Comparison of ENCODE assay signal across 8 mouse cellular contexts in the genomic region with DNA sequence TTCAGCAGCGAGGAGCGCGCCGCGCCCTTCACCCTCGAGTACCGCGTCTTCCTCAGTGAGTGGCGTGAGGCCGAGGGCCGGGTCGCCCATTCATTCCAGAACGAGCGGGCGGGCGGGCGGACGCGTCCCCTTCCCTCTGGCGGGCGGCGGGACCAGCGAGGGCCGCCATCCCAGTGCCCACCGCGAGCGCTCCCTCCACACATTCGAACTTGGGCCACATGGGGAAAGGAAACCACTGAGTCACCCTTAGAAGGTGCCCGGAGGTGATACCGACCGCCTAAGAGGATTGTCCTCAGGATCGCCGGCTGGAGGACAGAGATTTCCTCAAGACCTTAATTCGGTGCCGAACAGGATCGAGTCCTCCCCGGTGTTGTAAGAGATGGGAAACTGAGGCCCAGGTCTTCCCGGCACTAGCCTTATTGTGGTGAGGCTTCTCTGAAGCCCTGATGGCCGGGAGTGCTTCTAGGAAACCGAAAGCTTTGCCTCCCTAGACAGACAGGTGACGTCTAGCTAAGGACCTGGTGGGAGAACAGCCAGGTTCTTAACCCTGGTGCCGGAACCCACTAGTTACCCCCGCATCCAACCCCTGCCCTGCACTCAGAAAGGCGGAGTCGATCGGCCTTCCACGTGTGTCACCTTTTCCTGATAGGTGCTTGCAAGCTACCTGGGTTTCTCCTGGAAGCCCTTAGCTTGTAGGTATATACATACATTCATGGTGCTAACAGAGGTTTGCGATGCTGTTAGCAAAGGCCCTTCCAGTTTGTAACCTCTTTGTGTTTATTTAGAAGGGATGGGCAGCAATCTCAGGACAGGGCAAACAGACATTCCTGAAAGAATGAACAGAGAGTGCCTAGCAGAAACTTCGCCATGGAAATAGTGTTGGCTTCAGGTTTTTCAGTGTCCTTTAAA. TPM values are rescaled to one million over a fixed set of nuclear protein-coding genes. Genes with fewer than 3 reads are reported as not detected.
DNase-seq lines count a peak whose midpoint lies in the region; ATAC-seq and TF ChIP-seq lines count a peak whose summit lies in the region.

No protein-coding gene starts in this region.

- H3K4me3 ChIP-seq in CH12.LX (replicated peaks in 1 of 3; ENCODE audit: low read depth in 2 of 3, low read length in 2 of 3, poor library complexity in 1 of 3), result peak overlapping the region; percentile 88 to 99 (median 95)
- H3K4me3 ChIP-seq in embryonic facial prominence, embryonic 11.5 days (ENCODE audit: low read depth, low read length), result peak overlapping the region; percentile 72
- peak overlapping the region; percentile 83 for H3K4me3 ChIP-seq in lung, postnatal 0 days (ENCODE audit: low read depth, low read length)
- H3K4me3 ChIP-seq in stomach, postnatal 0 days (ENCODE audit: low read depth, low read length), result peak overlapping the region; percentile 81

- H3K79me2 ChIP-seq in CH12.LX (replicated peaks; ENCODE audit: control insufficient read depth, extremely low read depth, insufficient read depth, poor library complexity, severe bottlenecking), result peaks cover 15% of the 10 kb centered on the region

- H3K4me2 ChIP-seq in CH12.LX (ENCODE audit: insufficient read depth, low read depth, poor library complexity, severe bottlenecking), result peak overlapping the region; percentile 87
- peak overlapping the region; percentile 80 for H3K4me2 ChIP-seq in embryonic facial prominence, embryonic 11.5 days (ENCODE audit: low read depth, low read length)
- peak overlapping the region; percentile 92 for H3K4me2 ChIP-seq in lung, postnatal 0 days (replicated peaks; ENCODE audit: low read depth, low read length)
- H3K4me2 ChIP-seq in stomach, postnatal 0 days (replicated peaks; ENCODE audit: low read depth), result peak overlapping the region; percentile 93

- no peak for TF ChIP-seq CTCF in CH12.LX (conservative IDR thresholded peaks at IDR 0.05 in 1 of 2, IDR thresholded peaks at IDR 0.05 in 1 of 2; ENCODE audit: low read depth in 2 of 2, low read length in 2 of 2)
- no peak for TF ChIP-seq CTCF in lung, postnatal 0 days (IDR thresholded peaks at IDR 0.05)
- no peak for TF ChIP-seq CTCF in stomach, postnatal 0 days (IDR thresholded peaks at IDR 0.05; ENCODE audit: low read depth)

- H3K27me3 ChIP-seq in CH12.LX (replicated peaks), result peaks cover 2% of the 10 kb centered on the region
- no peaks in the 10 kb centered on the region for H3K27me3 ChIP-seq in embryonic facial prominence, embryonic 11.5 days (ENCODE audit: control insufficient read depth, insufficient read depth, low read length)
- no peaks in the 10 kb centered on the region for H3K27me3 ChIP-seq in lung, postnatal 0 days (replicated peaks; ENCODE audit: insufficient read depth, low read length)
- no peaks in the 10 kb centered on the region for H3K27me3 ChIP-seq in stomach, postnatal 0 days (ENCODE audit: control insufficient read depth, insufficient read depth, low read length)

- no peak for TF ChIP-seq RAD21 in CH12.LX (IDR thresholded peaks at IDR 0.05; ENCODE audit: low read depth, low read length)

- no peak; the same call in 1 of the 2 replicates for ATAC-seq in embryonic facial prominence, embryonic 11.5 days (replicated peaks; ENCODE audit: insufficient number of reproducible peaks, low FRiP score, low TSS enrichment, low read depth)
- peak; percentile 52 for ATAC-seq in inflammation-experienced regulatory T-cells, adult 6 months
- ATAC-seq in lung, postnatal 0 days, result peak; percentile 13; the same call in 1 of the 2 replicates
- ATAC-seq in stomach, postnatal 0 days (ENCODE audit: low FRiP score, low TSS enrichment), result peak; percentile 58

- TF ChIP-seq EP300 in CH12.LX (IDR thresholded peaks at IDR 0.05; ENCODE audit: low read length), result no peak
- no peak for TF ChIP-seq EP300 in lung, postnatal 0 days (IDR thresholded peaks at IDR 0.05)
- TF ChIP-seq EP300 in stomach, postnatal 0 days (optimal IDR thresholded peaks at IDR 0.05), result no peak

- no peak for TF ChIP-seq POLR2A in CH12.LX (IDR thresholded peaks at IDR 0.05; ENCODE audit: low read depth, low read length)

- H3K9me3 ChIP-seq in CH12.LX (replicated peaks; ENCODE audit: low read length), result no peaks in the 10 kb centered on the region
- H3K9me3 ChIP-seq in embryonic facial prominence, embryonic 11.5 days (replicated peaks; ENCODE audit: control insufficient read depth, low read length), result no peaks in the 10 kb centered on the region
- no peaks in the 10 kb centered on the region for H3K9me3 ChIP-seq in lung, postnatal 0 days (ENCODE audit: low read length)
- H3K9me3 ChIP-seq in stomach, postnatal 0 days (ENCODE audit: control insufficient read depth, low read length), result no peaks in the 10 kb centered on the region

- H3K27ac ChIP-seq in CH12.LX (ENCODE audit: insufficient read depth, low read depth), result peak overlapping the region; percentile 45
- H3K27ac ChIP-seq in embryonic facial prominence, embryonic 11.5 days (replicated peaks; ENCODE audit: low read depth, low read length), result peak overlapping the region; percentile 76; the same call in 1 of the 2 replicates
- H3K27ac ChIP-seq in lung, postnatal 0 days (ENCODE audit: low read length), result peak overlapping the region; percentile 35; the same call in 1 of the 2 replicates
- H3K27ac ChIP-seq in stomach, postnatal 0 days (replicated peaks), result peak overlapping the region; percentile 81

- peak overlapping the region; percentile 78 for H3K9ac ChIP-seq in CH12.LX (ENCODE audit: insufficient read depth, low read depth)
- H3K9ac ChIP-seq in embryonic facial prominence, embryonic 11.5 days (replicated peaks; ENCODE audit: low read length), result peak overlapping the region; percentile 88
- peak overlapping the region; percentile 53 for H3K9ac ChIP-seq in lung, postnatal 0 days (replicated peaks; ENCODE audit: low read depth)
- peak overlapping the region; percentile 73 for H3K9ac ChIP-seq in stomach, postnatal 0 days (ENCODE audit: low read length)

- H3K4me1 ChIP-seq in CH12.LX (ENCODE audit: control insufficient read depth in 1 of 2, insufficient read depth in 2 of 2), result peaks cover 0 to 17% of the 10 kb centered on the region in 2 experiments; a peak in 3 of 4 replicates
- no peaks in the 10 kb centered on the region for H3K4me1 ChIP-seq in embryonic facial prominence, embryonic 11.5 days (ENCODE audit: control insufficient read depth, insufficient read depth, low read length)
- peaks cover 3% of the 10 kb centered on the region; the same call in 1 of the 2 replicates for H3K4me1 ChIP-seq in lung, postnatal 0 days (ENCODE audit: insufficient read depth, low read depth, low read length)
- H3K4me1 ChIP-seq in stomach, postnatal 0 days (replicated peaks; ENCODE audit: control insufficient read depth, insufficient read depth), result 0 out of 2 replicates have a peak, but pooled peaks cover 3% of the 10 kb centered on the region

- WGBS in embryonic facial prominence, embryonic 11.5 days, result 2% methylated on average over 45 of the region's 49 CpGs
- WGBS in lung, postnatal 0 days, result 1% methylated on average over 42 of the region's 49 CpGs
- WGBS in stomach, postnatal 0 days, result 1% methylated on average over 35 of the region's 49 CpGs

- peaks cover 4 to 30% of the 10 kb centered on the region in 2 experiments for H3K36me3 ChIP-seq in CH12.LX (replicated peaks in 1 of 2; ENCODE audit: control insufficient read depth in 1 of 2, insufficient read depth in 1 of 2, low read length in 1 of 2)
- H3K36me3 ChIP-seq in embryonic facial prominence, embryonic 11.5 days (replicated peaks; ENCODE audit: control insufficient read depth, insufficient read depth, low read depth, low read length), result no peaks in the 10 kb centered on the region; the same call in 1 of the 2 replicates
- H3K36me3 ChIP-seq in lung, postnatal 0 days (ENCODE audit: insufficient read depth, low read length), result no peaks in the 10 kb centered on the region
- H3K36me3 ChIP-seq in stomach, postnatal 0 days (ENCODE audit: control insufficient read depth, insufficient read depth, low read length), result no peaks in the 10 kb centered on the region

- in situ Hi-C loops in CH12.LX (cut with MboI; ENCODE audit: low pct_ligation_motif_present, low pct_unique_long_range_greater_than_20kb, low sequenced_read_pairs), result no loop called here

- dilution Hi-C loops in CH12.LX (cut with MboI; ENCODE audit: extremely low pct_ligation_motif_present, extremely low pct_unique_long_range_greater_than_20kb, low sequenced_read_pairs), result no loop called here

- DNase-seq in embryo, embryonic 10 days (ENCODE audit: low spot score), result peak; percentile 18
- no peak for DNase-seq in embryo, embryonic 9.5 days (ENCODE audit: extremely low spot score)
- DNase-seq in CH12.LX (ENCODE audit: extremely low read depth), result peak; percentile 33
- DNase-seq in embryonic facial prominence, embryonic 11.5 days (ENCODE audit: low spot score), result no peak
- peak; percentile 35 for DNase-seq in lung, postnatal 0 days (ENCODE audit: low spot score)
- DNase-seq in stomach, postnatal 0 days (ENCODE audit: low spot score), result peak; percentile 60
- no peak for DNase-seq in adrenal gland, adult 2 months

RNA-seq across cellular contexts. Expression of a gene that starts 0.6 kb away (rescaled TPM):
- total RNA-seq in CH12.LX (2012; rRNA removed) (178 and 257 TPM in 2 replicates), CH12.LX (2014; rRNA removed) (337 and 352 TPM in 2 replicates)
- polyA plus RNA-seq in CH12.LX (2012; ENCODE audit: insufficient read length, low read depth), result 249 and 250 TPM in 2 replicates
- 312 and 320 TPM in 2 replicates for polyA plus RNA-seq in embryonic facial prominence, embryonic 11.5 days (2014; fragmentation: Nextera tagmentation; extraction: Ambion mirVana)
- 10 to 100 TPM; 67.4 to 78.8 (median 68.4) TPM for polyA plus RNA-seq in inflammation-experienced regulatory T-cells, adult 6 months (2017; shearing (Covaris generic))
- polyA plus RNA-seq in lung, postnatal 0 days (2015; fragmentation: Nextera tagmentation; extraction: Ambion mirVana), result 39.8 and 40.1 TPM in 2 replicates
- 117 and 124 TPM in 2 replicates for polyA plus RNA-seq in stomach, postnatal 0 days (2015; fragmentation: Nextera tagmentation; extraction: Ambion mirVana)
- 100 to 1,000 TPM; 146 to 317 TPM for total RNA-seq in adrenal gland, adult 2 months (2021)
- polyA plus RNA-seq in adrenal gland, adult 2 months (2012; rRNA removed), result 26.4 and 29.9 TPM in 2 replicates

RNA-seq across cellular contexts. Expression of a gene that starts 31.1 kb away (rescaled TPM):
- total RNA-seq in CH12.LX (2012; rRNA removed), result 97.1 and 121 TPM in 2 replicates
- 184 and 187 TPM in 2 replicates for total RNA-seq in CH12.LX (2014; rRNA removed)
- polyA plus RNA-seq in CH12.LX (2012; ENCODE audit: insufficient read length, low read depth), result 128 and 166 TPM in 2 replicates
- polyA plus RNA-seq in embryonic facial prominence, embryonic 11.5 days (2014; fragmentation: Nextera tagmentation; extraction: Ambion mirVana), result 273 and 274 TPM in 2 replicates
- polyA plus RNA-seq in inflammation-experienced regulatory T-cells, adult 6 months (2017; shearing (Covaris generic)), result 100 to 1,000 TPM in 1 of 3 experiments, 10 to 100 TPM in 2; 74.7 to 118 (median 98.1) TPM
- 184 and 185 TPM in 2 replicates for polyA plus RNA-seq in lung, postnatal 0 days (2015; fragmentation: Nextera tagmentation; extraction: Ambion mirVana)
- 135 and 146 TPM in 2 replicates for polyA plus RNA-seq in stomach, postnatal 0 days (2015; fragmentation: Nextera tagmentation; extraction: Ambion mirVana)
- total RNA-seq in adrenal gland, adult 2 months (2021), result 100 to 1,000 TPM; 199 to 205 TPM
- polyA plus RNA-seq in adrenal gland, adult 2 months (2012; rRNA removed), result 113 and 119 TPM in 2 replicates

RNA-seq across cellular contexts. Expression of a gene that starts 46.3 kb away (rescaled TPM):
- 38.9 and 39.4 TPM in 2 replicates for total RNA-seq in CH12.LX (2012; rRNA removed)
- 20.5 and 23.2 TPM in 2 replicates for total RNA-seq in CH12.LX (2014; rRNA removed)
- 42.2 and 45.1 TPM in 2 replicates for polyA plus RNA-seq in CH12.LX (2012; ENCODE audit: insufficient read length, low read depth)
- 30.7 and 36.6 TPM in 2 replicates for polyA plus RNA-seq in embryonic facial prominence, embryonic 11.5 days (2014; fragmentation: Nextera tagmentation; extraction: Ambion mirVana)
- 1 to 10 TPM; 1.5 to 4.1 (median 3.5) TPM for polyA plus RNA-seq in inflammation-experienced regulatory T-cells, adult 6 months (2017; shearing (Covaris generic))
- 18.3 and 20.8 TPM in 2 replicates for polyA plus RNA-seq in lung, postnatal 0 days (2015; fragmentation: Nextera tagmentation; extraction: Ambion mirVana)
- polyA plus RNA-seq in stomach, postnatal 0 days (2015; fragmentation: Nextera tagmentation; extraction: Ambion mirVana), result 18.5 and 20.9 TPM in 2 replicates
- total RNA-seq in adrenal gland, adult 2 months (2021), result 100 to 1,000 TPM in 1 of 2 experiments, 10 to 100 TPM in 1; 85.9 to 147 TPM
- 548 and 593 TPM in 2 replicates for polyA plus RNA-seq in adrenal gland, adult 2 months (2012; rRNA removed)

RNA-seq across cellular contexts. Expression of a gene that starts 53.7 kb away (rescaled TPM):
- total RNA-seq in CH12.LX (2012; rRNA removed) (not detected in 2 replicates), CH12.LX (2014; rRNA removed) (not detected in 2 replicates)
- not detected in 2 replicates for polyA plus RNA-seq in CH12.LX (2012; ENCODE audit: insufficient read length, low read depth)
- 0.06 and 0.11 TPM in 2 replicates for polyA plus RNA-seq in embryonic facial prominence, embryonic 11.5 days (2014; fragmentation: Nextera tagmentation; extraction: Ambion mirVana)
- polyA plus RNA-seq in inflammation-experienced regulatory T-cells, adult 6 months (2017; shearing (Covaris generic)), result not detected
- polyA plus RNA-seq in lung, postnatal 0 days (2015; fragmentation: Nextera tagmentation; extraction: Ambion mirVana), result 0.19 and 0.54 TPM in 2 replicates
- 0.07 and 0.08 TPM in 2 replicates for polyA plus RNA-seq in stomach, postnatal 0 days (2015; fragmentation: Nextera tagmentation; extraction: Ambion mirVana)
- under 1 TPM; 0.12 to 0.73 TPM for total RNA-seq in adrenal gland, adult 2 months (2021)
- polyA plus RNA-seq in adrenal gland, adult 2 months (2012; rRNA removed), result 0.18 and 0.37 TPM in 2 replicates

Comparison
In these comparisons a context has a peak if more than half of its experiments do, and no peak if none do; other contexts are left out.
1. DNase-seq: peak in embryo, embryonic 10 days (single experiment), CH12.LX (single experiment), lung, postnatal 0 days (single experiment) and stomach, postnatal 0 days (single experiment); none in embryo, embryonic 9.5 days (single experiment), embryonic facial prominence, embryonic 11.5 days (single experiment) and adrenal gland, adult 2 months (single experiment).
2. RNA of a gene that starts 46.3 kb away (polyA plus RNA-seq): 548 to 593 TPM in adrenal gland, adult 2 months; 42.2 to 45.1 TPM in CH12.LX, 30.7 to 36.6 TPM in embryonic facial prominence, embryonic 11.5 days, 18.5 to 20.9 TPM in stomach, postnatal 0 days, 18.3 to 20.8 TPM in lung, postnatal 0 days and 1.5 to 4.1 TPM in inflammation-experienced regulatory T-cells, adult 6 months; every median in the first group is over 10 times any median in the second.
3. Peak in every context shown above with its lines, with median percentiles within 50 percentile points of each other: H3K27ac ChIP-seq, H3K4me2 ChIP-seq, H3K4me3 ChIP-seq and H3K9ac ChIP-seq.